Mouse (Mus musculus): ENCODE data around the gene Ccdc122. TPM values are rescaled to one million over a fixed set of nuclear protein-coding genes. Genes with fewer than 3 reads are reported as not detected.
"Not testable (repeated sequence)": the region's sequence is repeated elsewhere in the genome, so short reads cannot be mapped to it uniquely, and the experiment has no call there.

Ccdc122 gene
- polyA plus RNA-seq (2012; ENCODE audit: insufficient read depth, insufficient read length, missing spikeins), result 6.1 and 9.8 TPM in 2 replicates

- Histone ChIP-seq H3K4me3 (ENCODE audit: insufficient read depth, low read length) (peak within 1 kb of the TSS; percentile 95), H3K4me1 (ENCODE audit: control insufficient read depth, insufficient read depth, low read length) (peaks cover 32% of the 10 kb centered on the region), H3K27ac (ENCODE audit: insufficient read depth, low read depth, low read length) (peak within 1 kb of the TSS; percentile 100)
- TF ChIP-seq CTCF (IDR thresholded peaks at IDR 0.05; ENCODE audit: low read depth, low read length) (peak; percentile 20; the same call in 1 of the 2 replicates), POLR2A (IDR thresholded peaks at IDR 0.05; ENCODE audit: borderline replicate concordance, low read depth, low read length) (no peak)
These were observed at the start of gene Ccdc122, which contains the start of gene Lacc1 for GRCm38 (mm10) chr14:77036226-77037046. Gene Ccdc122 (plus strand): TSS chr14:77036772. Gene Lacc1 (minus strand): TSS chr14:77036904.

GRCm38 (mm10) chr14:76990351-76990750 is 46.2 kb upstream of the Ccdc122 start:
- not testable (repeated sequence) for H3K4me1 ChIP-seq (ENCODE audit: control insufficient read depth, insufficient read depth, low read length); H3K4me3 ChIP-seq (ENCODE audit: insufficient read depth, low read length); H3K27ac ChIP-seq (ENCODE audit: insufficient read depth, low read depth, low read length)

GRCm38 (mm10) chr14:77004740-77005139 is 31.8 kb upstream of the Ccdc122 start:
- Histone ChIP-seq H3K4me1 (ENCODE audit: control insufficient read depth, insufficient read depth, low read length) (no peaks in the 10 kb centered on the region), H3K27ac (ENCODE audit: insufficient read depth, low read depth, low read length) (no peak overlapping the region), H3K4me3 (ENCODE audit: insufficient read depth, low read length) (no peak overlapping the region)
- no peak for TF ChIP-seq CTCF (IDR thresholded peaks at IDR 0.05; ENCODE audit: low read depth, low read length)
- no peak for TF ChIP-seq POLR2A (IDR thresholded peaks at IDR 0.05; ENCODE audit: borderline replicate concordance, low read depth, low read length)

- no peaks in the 10 kb centered on the region for H3K4me1 ChIP-seq (ENCODE audit: control insufficient read depth, insufficient read depth, low read length)
- no peak overlapping the region for H3K4me3 ChIP-seq (ENCODE audit: insufficient read depth, low read length)
- no peak overlapping the region for H3K27ac ChIP-seq (ENCODE audit: insufficient read depth, low read depth, low read length)
- TF ChIP-seq POLR2A (IDR thresholded peaks at IDR 0.05; ENCODE audit: borderline replicate concordance, low read depth, low read length) (no peak), CTCF (IDR thresholded peaks at IDR 0.05; ENCODE audit: low read depth, low read length) (no peak)
These were observed 31.0 kb upstream of the Ccdc122 start for GRCm38 (mm10) chr14:77005566-77005965.

- Histone ChIP-seq H3K4me1 (ENCODE audit: control insufficient read depth, insufficient read depth, low read length) (no peaks in the 10 kb centered on the region), H3K27ac (ENCODE audit: insufficient read depth, low read depth, low read length) (no peak overlapping the region), H3K4me3 (ENCODE audit: insufficient read depth, low read length) (no peak overlapping the region)
- TF ChIP-seq POLR2A (IDR thresholded peaks at IDR 0.05; ENCODE audit: borderline replicate concordance, low read depth, low read length) (no peak), CTCF (IDR thresholded peaks at IDR 0.05; ENCODE audit: low read depth, low read length) (peak; percentile 11; the same call in 1 of the 2 replicates)
These were observed 28.3 kb upstream of the Ccdc122 start for GRCm38 (mm10) chr14:77008238-77008637.

GRCm38 (mm10) chr14:77011804-77012203 is 24.8 kb upstream of the Ccdc122 start:
- Histone ChIP-seq H3K27ac (ENCODE audit: insufficient read depth, low read depth, low read length) (no peak overlapping the region), H3K4me1 (ENCODE audit: control insufficient read depth, insufficient read depth, low read length) (no peaks in the 10 kb centered on the region), H3K4me3 (ENCODE audit: insufficient read depth, low read length) (no peak overlapping the region)
- TF ChIP-seq POLR2A (IDR thresholded peaks at IDR 0.05; ENCODE audit: borderline replicate concordance, low read depth, low read length), result no peak
- peak; percentile 35; the same call in 1 of the 2 replicates for TF ChIP-seq CTCF (IDR thresholded peaks at IDR 0.05; ENCODE audit: low read depth, low read length)

- H3K4me1 ChIP-seq (ENCODE audit: control insufficient read depth, insufficient read depth, low read length); H3K27ac ChIP-seq (ENCODE audit: insufficient read depth, low read depth, low read length); H3K4me3 ChIP-seq (ENCODE audit: insufficient read depth, low read length): not testable (repeated sequence)
These were observed 19.8 kb upstream of the Ccdc122 start for GRCm38 (mm10) chr14:77016783-77017182.

GRCm38 (mm10) chr14:77017211-77017610 is 19.4 kb upstream of the Ccdc122 start:
- no peak for TF ChIP-seq CTCF (IDR thresholded peaks at IDR 0.05; ENCODE audit: low read depth, low read length)
- TF ChIP-seq POLR2A (IDR thresholded peaks at IDR 0.05; ENCODE audit: borderline replicate concordance, low read depth, low read length), result no peak
- Histone ChIP-seq H3K4me1 (ENCODE audit: control insufficient read depth, insufficient read depth, low read length) (no peaks in the 10 kb centered on the region), H3K27ac (ENCODE audit: insufficient read depth, low read depth, low read length) (no peak overlapping the region), H3K4me3 (ENCODE audit: insufficient read depth, low read length) (no peak overlapping the region)

- no peak overlapping the region for H3K27ac ChIP-seq (ENCODE audit: insufficient read depth, low read depth, low read length)
- H3K4me3 ChIP-seq (ENCODE audit: insufficient read depth, low read length), result no peak overlapping the region
- H3K4me1 ChIP-seq (ENCODE audit: control insufficient read depth, insufficient read depth, low read length), result no peaks in the 10 kb centered on the region
- TF ChIP-seq CTCF (IDR thresholded peaks at IDR 0.05; ENCODE audit: low read depth, low read length) (no peak), POLR2A (IDR thresholded peaks at IDR 0.05; ENCODE audit: borderline replicate concordance, low read depth, low read length) (no peak)
These were observed 12.1 kb upstream of the Ccdc122 start for GRCm38 (mm10) chr14:77024499-77024898.

GRCm38 (mm10) chr14:77029319-77030054 is 7.1 kb upstream of the Ccdc122 start:
- TF ChIP-seq POLR2A (IDR thresholded peaks at IDR 0.05; ENCODE audit: borderline replicate concordance, low read depth, low read length) (no peak), CTCF (IDR thresholded peaks at IDR 0.05; ENCODE audit: low read depth, low read length) (no peak)
- H3K4me3 ChIP-seq (ENCODE audit: insufficient read depth, low read length), result no peak overlapping the region
- no peak overlapping the region for H3K27ac ChIP-seq (ENCODE audit: insufficient read depth, low read depth, low read length)
- H3K4me1 ChIP-seq (ENCODE audit: control insufficient read depth, insufficient read depth, low read length), result peaks cover 10% of the 10 kb centered on the region
